Mouse (Mus musculus) gastrocnemius, postnatal 10 days (tissue): ENCODE data around the gene Brms1l. TPM values are rescaled to one million over a fixed set of nuclear protein-coding genes. Genes with fewer than 3 reads are reported as not detected.
"Not testable (repeated sequence)": the region's sequence is repeated elsewhere in the genome, so short reads cannot be mapped to it uniquely, and the experiment has no call there.

Experiments
- DNase-seq: peaks from one replicate; pipeline ENCODE4 v3.0.0; 2021; ENCODE audit warnings: mixed read lengths
- long read RNA-seq, 2 experiments: library from polyadenylated mRNA; stranded (forward); transcript quantifications; one replicate each; pipeline ENCODE4 v2.0.0; 2021
- total RNA-seq, 2 experiments: library from RNA; stranded (reverse); gene quantifications; 2 replicates each; pipeline ENCODE4 v1.2.3; 2021

The Brms1l gene
- total RNA-seq: 10 to 100 TPM; 15.4 to 22.2 TPM
- long read RNA-seq, experiment 1, transcript Brms1l-201 (10 exons, 2,609 nt): major isoform, 30 of 36 reads
- long read RNA-seq, experiment 1, partial matches to known transcripts: 2 of 36 reads
- long read RNA-seq, experiment 1, other reads (novel, unspliced or antisense): 4 of 36 reads
- long read RNA-seq, experiment 2, transcript Brms1l-201 (10 exons, 2,609 nt): major isoform, 18 of 24 reads
- long read RNA-seq, experiment 2, partial matches to known transcripts: 1 of 24 reads
- long read RNA-seq, experiment 2, other reads (novel, unspliced or antisense): 5 of 24 reads

DNA sequence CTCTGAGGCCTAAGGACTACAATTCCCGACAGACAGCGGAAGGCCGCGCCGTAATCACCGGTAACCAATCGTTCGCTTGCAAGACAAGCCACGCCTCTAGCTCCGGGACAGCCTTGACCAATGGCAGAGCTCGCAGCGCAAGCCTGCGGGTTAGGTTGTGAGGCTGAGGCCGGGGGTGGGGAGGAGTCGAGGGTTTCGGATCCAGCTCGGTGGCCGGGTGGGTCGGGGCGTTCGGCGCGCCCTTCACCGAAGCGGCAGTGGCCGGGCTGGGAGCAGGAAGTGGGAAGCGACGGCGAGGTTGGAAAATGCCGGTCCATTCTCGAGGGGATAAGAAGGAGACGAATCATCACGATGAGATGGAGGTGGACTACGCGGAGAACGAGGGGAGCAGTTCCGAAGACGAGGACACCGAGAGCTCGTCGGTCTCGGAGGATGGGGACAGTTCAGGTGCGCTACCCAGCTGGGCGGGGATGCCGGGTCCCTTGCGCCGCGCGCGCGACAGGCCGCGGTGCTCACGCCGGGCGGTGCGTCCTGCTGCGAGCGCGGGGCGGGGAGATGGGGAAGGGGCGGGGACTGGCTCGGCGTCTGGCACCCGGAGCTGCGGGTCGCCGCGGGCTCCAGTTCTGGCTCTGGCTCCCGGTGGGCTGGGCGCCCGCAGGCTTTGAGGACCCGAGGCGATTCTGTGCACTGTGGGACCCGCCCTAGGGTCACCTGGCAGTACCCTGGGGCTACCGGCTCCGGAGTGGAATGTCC lies at the start of gene Brms1l:
Gene Brms1l (plus strand): TSS at position 126 of the 753 bp plus-strand sequence.
- peak; percentile 89 for DNase-seq

DNA sequence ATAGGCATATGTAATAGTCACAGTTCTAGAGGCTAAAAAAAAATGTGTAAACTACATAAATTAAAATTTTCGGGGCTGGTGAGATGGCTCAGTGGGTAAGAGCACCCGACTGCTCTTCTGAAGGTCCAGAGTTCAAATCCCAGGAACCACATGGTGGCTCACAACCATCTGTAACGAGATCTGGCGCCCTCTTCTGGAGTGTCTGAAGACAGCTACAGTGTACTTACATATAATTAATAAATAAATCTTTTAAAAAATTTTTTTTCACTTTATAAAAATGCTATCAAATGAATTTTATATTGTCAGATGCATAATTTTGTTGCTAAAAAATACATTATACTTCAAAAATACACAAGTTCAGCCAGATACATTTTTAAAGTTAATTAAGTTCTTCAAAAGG lies 41.6 kb upstream of the Brms1l start:
- DNase-seq: not testable (repeated sequence)

DNA sequence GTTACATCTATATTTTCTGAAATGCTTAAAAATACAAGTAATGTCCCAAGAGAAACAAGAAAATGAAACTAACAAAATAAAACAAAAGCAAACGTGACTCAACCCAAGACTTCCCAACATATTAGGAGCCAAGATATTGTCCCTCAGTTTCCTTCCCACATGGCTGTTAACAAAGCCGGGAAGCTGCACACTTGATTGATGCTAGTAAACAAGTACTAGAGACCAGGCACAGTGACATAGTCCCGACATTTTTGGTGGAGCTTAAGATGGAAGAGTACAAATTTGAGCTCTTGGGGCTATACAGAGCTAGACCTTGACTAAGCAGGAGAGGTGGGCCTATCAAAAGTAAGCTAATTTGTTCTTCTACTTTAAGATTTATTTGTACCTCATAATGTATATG lies 39.0 kb upstream of the Brms1l start:
- DNase-seq: no peak

DNA sequence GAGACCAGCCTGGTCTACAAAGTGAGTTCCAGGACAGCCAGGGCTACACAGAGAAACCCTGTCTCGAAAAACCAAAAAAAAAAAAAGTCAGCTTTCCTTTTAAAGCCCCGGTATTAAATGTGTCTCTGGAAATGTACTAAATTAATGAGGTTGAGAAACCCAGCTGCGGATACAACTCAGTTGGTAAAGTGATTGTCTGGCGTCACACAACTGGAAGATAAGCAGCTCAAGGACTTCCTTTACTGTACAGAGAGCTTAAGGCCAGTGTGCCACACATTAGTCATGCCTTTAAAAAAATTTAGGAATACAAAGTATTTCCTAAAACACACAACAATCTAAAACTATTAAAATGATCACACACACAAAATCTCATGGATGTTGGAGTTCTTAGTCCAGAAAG lies 37.4 kb upstream of the Brms1l start:
- no peak for DNase-seq

DNA sequence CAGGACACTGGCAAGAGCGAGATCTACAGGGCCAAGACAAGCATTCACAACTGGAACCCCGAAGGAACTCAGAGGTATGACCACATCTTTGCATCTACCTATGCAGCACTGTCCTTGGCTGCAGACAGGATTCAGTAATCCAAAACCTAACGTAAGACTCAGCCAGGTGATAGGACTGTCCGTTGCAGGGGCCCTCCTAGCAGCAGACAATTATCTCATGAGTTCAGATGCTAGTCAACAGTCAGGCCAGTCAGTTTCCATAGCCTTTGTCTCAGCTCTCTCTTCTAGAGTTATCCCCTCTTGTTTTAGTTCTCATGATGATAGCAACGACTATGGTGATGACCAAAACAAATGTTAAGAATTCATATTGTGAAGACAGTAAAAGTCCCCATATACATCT lies 36.0 kb upstream of the Brms1l start:
- DNase-seq: no peak

DNA sequence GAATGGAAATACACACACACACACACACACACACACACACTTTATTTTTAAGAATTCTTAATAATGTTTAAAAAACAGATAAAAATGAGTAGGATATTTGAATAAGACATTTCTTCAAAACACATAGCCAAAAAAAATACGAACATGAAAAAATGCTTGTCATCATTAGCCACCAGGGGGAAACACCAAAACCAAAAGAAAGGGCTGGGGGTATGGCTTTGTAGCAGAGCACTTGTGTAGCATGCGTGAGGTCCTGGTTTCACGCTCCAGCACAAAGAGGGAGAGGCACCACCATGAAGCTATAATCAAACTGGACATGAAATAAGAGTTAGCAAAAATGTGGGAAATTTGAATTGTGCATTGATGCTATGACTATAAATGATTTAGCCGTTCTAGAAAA lies 35.0 kb upstream of the Brms1l start:
- no peak for DNase-seq

DNA sequence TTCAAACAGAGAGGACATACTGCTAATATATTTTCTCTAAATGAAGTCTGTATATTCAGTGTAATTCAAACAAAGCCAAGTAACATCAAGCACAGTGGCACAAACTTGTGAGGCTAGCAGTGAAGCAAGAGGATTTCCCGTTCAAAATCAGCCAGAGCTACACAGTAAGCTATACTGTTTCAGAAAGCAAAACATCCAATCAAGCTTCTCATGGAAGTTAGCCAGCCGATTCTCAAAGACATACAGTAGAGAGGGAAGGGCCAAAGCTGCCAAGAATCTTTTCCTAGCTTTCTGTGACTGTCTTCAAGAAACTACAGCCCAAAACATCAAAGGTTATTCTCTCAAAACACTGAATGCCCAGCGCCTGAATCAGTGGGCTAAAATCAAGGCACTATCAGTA lies 31.1 kb upstream of the Brms1l start:
- DNase-seq: no peak

DNA sequence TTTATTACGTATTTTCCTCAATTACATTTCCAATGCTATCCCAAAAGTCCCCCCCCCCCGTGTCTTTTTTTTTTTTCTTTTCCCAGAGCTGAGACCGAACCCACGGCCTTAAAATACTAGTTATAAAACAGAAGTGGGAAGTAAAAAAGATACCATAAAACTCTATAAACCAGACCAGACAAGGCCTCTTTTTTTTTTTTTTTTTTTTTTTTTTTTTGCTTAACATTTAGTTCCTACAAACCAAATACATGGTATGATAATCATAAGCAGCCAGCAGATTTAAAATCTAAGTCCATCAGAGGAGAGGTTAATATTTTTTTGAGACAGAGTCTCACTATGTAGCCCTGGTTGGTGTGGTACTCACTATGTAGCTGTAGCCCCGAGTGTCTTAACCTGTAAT lies 19.6 kb upstream of the Brms1l start:
- DNase-seq: no peak

DNA sequence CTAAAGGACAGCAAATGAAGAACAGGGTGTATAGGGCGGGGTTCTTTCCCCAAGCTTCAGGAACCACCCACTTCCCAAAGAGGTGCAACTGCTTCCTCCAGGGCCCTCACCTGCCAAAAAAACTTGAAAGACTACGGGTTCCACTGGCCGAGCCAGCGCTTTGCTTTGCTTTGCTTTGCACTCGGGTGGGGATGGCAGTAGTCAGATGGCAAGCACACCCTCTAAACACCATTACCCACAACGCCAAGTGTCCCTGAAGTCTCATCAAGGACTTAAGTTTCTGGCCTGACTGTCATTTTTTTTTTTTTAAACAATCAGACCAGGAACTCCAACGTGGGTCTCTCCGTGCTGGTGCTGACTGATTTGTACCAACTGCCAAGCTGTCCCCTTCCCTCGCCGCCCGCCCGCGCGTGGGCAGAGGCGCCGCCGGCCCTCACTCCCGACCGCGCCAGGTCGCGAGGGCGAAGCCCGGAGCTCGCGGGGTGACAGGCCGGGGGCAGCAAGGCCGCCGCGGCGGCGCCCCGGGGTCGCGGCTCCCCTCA lies 15.9 kb upstream of the Brms1l start:
- DNase-seq: peak; percentile 29

DNA sequence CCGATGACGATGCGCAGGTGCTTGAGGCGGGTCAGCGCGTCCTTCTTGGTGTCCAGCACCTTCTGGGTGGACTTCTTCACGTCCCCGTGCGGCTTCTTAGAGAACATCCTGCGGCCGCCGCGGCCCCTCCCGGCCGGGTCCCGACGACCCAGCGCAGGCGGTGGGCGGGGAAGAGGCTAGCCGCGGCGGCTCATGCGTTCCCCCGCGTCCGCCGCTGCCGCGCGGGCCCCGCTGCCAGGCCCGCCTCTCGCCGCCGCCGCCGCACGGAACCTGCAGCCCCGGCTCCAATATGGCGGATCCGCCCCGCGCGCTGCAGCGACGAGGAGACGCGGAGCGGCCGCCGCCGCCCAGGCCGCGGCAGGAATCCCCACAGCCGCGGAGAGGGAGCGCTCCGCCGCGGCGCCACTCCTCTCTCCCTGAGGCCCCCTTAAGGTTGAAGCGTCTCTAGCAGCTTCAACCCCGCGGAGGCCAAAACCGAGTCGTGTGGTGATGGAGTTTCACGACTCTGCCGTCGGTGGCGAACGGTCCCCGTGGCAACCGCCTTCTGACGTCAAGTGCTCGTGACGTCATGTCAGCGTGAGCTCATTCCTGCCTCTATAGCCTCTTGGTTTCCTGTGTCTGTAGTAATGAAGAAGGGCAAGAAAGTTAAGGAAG lies 15.3 kb upstream of the Brms1l start, which contains the start of gene Ralgapa1:
Gene Ralgapa1 (minus strand): TSS at position 507 of the 654 bp plus-strand sequence.
- peak; percentile 86 for DNase-seq

DNA sequence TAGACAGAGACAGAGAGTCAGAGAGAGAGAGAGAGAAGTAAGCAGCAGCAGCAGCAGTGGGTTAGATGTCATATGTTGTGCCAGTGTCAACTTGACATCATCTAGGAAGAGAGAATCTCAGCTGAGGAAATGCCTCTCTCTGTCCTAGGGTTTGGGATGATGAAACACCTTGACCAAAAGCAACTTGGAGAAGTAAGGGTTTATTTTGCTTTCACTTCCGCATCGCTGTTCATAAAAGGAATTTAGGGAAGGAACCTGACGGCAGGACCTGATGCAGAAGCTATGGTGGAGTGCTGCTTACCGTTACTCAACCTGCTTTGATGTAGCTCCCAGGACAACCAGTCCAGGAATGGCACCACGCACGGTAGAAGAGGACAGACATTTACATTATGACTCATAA lies 12.1 kb upstream of the Brms1l start:
- DNase-seq: no peak

DNA sequence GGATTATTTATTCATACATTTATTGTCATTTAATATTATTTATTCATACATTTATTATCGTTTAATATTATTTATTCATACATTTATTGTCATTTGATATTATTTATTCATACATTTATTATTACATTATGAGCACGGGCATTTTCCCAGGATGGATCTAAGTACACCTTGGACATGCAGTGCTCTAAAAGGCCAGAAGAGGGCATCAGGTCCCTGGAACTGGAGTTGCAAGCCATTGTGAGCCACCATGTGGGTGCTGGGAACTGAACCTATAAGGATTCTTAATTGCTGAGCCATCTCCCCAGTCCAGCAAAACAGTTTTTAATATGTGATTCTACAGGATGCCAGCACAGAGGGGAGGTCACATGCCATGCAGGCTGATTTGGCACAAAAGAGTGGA lies 10.6 kb upstream of the Brms1l start:
- DNase-seq: no peak

DNA sequence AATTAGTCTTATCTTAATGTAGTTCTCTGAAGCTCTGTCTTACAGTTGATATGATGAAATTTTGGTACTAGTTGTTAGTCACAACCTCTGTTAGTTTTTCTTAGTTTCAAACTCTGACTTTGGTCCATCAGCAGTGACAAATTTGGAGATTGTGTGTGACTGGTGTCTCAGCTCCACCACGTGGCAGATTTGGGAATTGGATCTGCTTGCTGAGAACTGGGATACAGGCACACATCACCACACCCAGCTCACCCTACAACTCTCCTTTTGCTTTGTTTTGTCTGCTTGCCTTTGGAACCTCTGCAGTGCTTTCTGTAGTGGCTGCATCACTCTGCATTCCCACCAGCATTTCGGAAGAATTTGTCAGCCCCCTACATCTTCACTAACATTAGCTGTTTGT lies 5.0 kb upstream of the Brms1l start:
- DNase-seq: peak; percentile 66

DNA sequence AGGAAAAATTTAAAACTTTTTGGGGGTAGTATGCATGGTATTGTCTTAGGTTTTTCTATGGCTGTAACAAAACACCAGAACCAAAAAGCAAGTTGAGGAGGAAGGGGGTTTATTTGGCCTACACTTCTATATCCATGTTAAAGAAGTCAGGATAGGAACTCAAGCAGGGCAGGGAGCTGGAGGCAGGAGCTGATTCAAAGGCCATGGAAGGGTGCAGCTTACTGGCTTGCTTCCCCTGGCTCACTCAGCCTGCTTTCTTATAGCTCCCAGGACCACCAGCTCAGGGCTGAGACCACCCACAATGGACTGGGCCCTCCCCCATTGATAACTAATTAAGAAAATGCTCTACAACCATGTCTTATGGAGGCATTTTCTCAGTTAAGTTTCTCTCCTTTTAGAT lies 3.2 kb upstream of the Brms1l start:
- DNase-seq: no peak

DNA sequence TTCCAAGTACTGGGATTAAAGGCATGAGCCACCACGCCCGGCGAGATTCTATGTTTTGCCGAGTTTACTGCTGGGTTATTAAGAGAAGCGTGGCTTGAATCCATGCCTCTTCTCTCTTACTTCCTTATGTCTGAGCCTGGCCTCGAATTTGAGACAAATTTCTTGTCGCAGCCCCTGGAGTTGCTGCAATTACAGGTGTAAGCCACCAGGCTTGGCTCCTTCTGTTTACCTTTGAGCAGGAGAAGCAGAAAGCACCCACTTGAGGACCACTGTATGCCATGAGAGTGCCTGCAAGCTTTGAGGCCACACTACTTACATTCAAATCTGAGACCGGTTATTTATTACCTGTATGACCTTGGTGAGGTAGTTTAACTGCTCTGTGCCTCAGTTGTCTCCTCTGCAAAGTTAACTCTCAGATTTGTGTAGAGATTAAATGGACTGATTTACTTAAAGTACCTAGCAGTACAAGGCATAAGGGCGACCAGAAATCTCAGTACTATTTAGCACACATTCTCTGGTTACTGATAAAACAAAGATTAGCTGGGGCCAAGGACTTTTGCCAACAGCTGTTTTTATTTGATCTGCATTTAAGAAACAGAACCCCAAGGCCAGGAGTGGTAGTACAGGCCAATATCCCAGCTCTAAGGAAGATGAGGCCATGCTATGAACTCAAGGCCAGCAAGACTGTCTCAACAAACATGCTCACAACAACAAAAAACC lies 2.1 kb upstream of the Brms1l start:
- no peak for DNase-seq

DNA sequence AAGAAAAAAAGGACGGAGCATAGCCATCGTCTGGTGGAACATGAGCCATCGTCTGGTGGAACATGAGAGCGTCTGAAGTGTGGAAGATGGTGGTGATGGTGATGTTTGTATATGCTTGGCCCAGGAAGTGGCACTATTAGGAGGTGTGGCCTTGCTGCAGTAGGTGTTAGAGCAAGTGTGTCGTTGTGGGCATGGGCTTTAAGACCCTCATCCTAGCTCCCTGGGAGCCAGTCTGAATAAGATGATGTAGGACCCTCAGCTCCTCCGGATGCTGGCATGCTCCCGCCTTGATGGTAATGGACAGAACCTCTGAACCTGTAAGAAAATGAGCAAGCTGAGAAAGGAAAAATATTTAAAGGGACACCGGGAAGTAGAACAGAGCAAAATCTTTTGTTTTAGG lies 1.2 kb upstream of the Brms1l start:
- no peak for DNase-seq

DNA sequence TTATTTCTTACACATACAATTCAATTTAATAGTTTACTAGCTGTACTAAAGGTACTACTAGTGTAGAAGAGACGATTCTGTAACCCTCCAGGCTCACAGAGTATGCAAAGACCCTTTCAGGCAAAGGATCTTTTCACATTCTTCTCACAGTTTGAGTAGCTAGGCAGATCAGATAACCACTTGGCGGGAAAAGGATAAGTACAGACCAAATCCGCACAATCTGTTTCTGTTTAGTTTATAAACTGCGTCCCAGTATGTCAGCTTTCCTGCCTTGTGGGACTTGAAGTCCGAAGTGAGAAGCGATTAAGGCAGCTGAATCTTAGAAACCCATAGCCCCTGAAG lies 296 bp upstream of the Brms1l start:
- DNase-seq: no peak

DNA sequence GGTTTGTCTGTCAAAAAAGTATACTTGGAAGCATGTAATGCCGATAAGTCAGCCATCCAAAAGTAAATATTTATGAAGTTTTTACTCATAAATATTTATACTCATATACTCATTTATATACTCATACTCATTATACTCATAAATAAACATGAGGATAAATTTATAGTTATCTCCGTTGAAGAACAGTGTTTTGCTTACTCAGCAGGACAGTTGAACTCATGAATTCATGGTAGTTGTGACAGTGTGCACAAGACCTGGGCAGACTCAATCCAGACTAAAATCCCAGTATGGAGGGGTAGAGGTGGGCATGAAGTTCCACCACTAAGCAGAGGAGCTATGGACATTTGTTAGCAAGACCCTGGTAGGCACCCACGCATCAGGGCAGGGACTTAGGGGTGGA lies 1.4 kb downstream of the Brms1l start:
- DNase-seq: no peak

DNA sequence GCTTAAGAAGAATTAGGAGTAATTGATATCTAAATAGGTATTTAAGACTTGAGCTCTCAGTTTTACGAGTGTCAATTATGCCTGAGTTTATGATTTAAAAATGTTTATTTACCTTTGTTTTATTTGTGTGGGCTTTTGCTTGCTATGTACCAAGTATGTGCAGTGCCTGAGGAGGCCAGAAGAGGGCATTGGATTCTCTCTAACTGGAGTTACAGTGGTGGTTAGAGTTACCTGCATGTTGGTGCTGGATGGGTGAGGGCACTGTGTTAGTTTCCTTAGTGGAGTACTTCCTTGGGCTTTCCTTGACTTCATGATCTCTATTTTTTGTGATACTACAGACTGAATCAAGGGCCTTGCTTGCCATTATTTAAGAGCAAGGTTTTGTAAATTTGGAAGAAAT lies 10.6 kb downstream of the Brms1l start:
- no peak for DNase-seq

DNA sequence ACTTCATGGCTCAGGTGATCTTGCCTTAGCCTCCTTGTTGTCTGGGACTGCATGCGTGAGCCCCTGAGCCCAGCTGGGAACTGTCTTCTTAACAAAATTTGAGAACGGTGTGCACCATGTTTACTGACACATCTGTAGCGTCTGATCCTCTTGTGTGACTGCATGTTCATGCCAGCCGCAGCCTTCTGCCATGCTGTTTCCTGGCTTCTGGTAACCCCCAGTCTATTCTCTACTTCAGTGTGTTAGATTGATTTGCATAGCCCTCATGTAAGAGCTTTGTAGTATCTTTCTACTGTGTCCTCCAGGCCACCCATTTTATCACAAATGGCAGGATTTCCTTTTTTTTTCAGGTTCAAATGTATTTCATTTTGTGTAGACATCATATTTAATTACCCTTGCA lies 11.7 kb downstream of the Brms1l start:
- no peak for DNase-seq

DNA sequence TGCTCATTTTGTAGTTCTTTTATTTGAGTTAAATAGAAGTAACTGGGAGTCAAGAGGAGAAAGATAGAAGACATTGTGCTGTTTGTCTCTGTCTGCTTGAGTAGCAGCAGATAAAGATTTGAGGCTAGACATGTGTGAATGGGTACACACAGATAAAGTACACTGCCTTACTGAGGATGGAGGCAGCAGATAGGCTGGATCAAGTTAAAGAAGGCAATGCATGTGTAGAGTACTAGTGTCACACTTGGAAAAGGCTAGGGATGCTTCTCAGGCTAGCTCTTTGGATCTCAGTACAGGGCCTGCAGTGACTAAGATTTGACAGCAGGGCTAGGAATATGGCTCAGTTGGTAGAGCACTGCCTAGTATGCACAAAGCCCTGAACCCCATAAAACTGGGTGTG lies 14.5 kb downstream of the Brms1l start:
- DNase-seq: no peak
